Mouse (Mus musculus): ENCODE data around the gene Zbtb16. TPM values are rescaled to one million over a fixed set of nuclear protein-coding genes. Genes with fewer than 3 reads are reported as not detected.

The Zbtb16 gene
- polyA plus RNA-seq, 1 experiment from 2014 or later: 13.3 TPM

DNA sequence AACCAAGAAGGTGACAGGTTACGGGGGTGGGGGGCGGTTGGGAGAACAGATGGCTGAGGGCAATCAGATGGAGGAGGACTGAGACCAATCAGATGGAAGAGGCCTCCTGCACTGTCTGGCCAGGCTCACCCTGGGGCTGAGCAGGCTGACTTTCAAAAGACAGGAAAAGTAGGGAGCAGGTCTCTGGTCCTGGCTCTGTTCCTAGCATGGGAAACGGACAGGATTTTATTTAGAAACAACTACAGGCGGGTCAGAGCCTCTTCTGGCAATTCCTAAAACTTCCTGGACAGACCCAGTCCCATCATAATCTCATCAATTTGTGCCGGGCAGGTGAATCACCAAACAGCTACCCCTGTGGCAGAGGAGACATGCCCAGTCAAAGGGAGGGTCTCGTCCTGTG is 102.9 kb downstream of the Zbtb16 start:
- H3K4me3 ChIP-seq (ENCODE audit: low read length): no peak overlapping the region
- H3K27me3 ChIP-seq (ENCODE audit: control insufficient read depth, insufficient read depth, low read depth, low read length): no peaks in the 10 kb centered on the region
- H3K9ac ChIP-seq (ENCODE audit: low read length): peak overlapping the region; percentile 42; the same call in 1 of the 2 replicates
- no peaks in the 10 kb centered on the region for H3K9me3 ChIP-seq (ENCODE audit: control insufficient read depth, low read length)
- H3K4me2 ChIP-seq (ENCODE audit: low read depth, low read length): no peak overlapping the region
- H3K4me1 ChIP-seq (replicated peaks; ENCODE audit: control insufficient read depth, insufficient read depth, low read length): peaks cover 59% of the 10 kb centered on the region
- WGBS: 57% methylated on average over 6 of the region's 6 CpGs
- no peaks in the 10 kb centered on the region for H3K36me3 ChIP-seq (ENCODE audit: control insufficient read depth, insufficient read depth, low read length)
- no peak for ATAC-seq (ENCODE audit: low read depth)
- peak overlapping the region; percentile 38; the same call in 1 of the 2 replicates for H3K27ac ChIP-seq (ENCODE audit: low read length)

- H3K27ac ChIP-seq (ENCODE audit: low read length): no peak overlapping the region
- 80% methylated on average over 8 of the region's 8 CpGs for WGBS
Measured at GRCm38 (mm10) chr9:48731651-48732536, 104.1 kb downstream of the Zbtb16 start.

GRCm38 (mm10) chr9:48730446-48730979 is 105.5 kb downstream of the Zbtb16 start:
- H3K36me3 ChIP-seq (ENCODE audit: control insufficient read depth, insufficient read depth, low read length): no peaks in the 10 kb centered on the region
- no peak overlapping the region for H3K4me3 ChIP-seq (ENCODE audit: low read length)
- H3K9me3 ChIP-seq (ENCODE audit: control insufficient read depth, low read length): no peaks in the 10 kb centered on the region
- H3K9ac ChIP-seq (ENCODE audit: low read length): no peak overlapping the region
- no peaks in the 10 kb centered on the region for H3K27me3 ChIP-seq (ENCODE audit: control insufficient read depth, insufficient read depth, low read depth, low read length)
- ATAC-seq (ENCODE audit: low read depth): no peak
- no peak overlapping the region for H3K27ac ChIP-seq (ENCODE audit: low read length)
- no peak overlapping the region for H3K4me2 ChIP-seq (ENCODE audit: low read depth, low read length)
- peaks cover 40% of the 10 kb centered on the region for H3K4me1 ChIP-seq (replicated peaks; ENCODE audit: control insufficient read depth, insufficient read depth, low read length)
- WGBS: 87% methylated on average over 10 of the region's 10 CpGs

More at GRCm38 (mm10) chr9:48731651-48732536, 104.1 kb downstream of the Zbtb16 start:
- no peaks in the 10 kb centered on the region for H3K36me3 ChIP-seq (ENCODE audit: control insufficient read depth, insufficient read depth, low read length)
- no peaks in the 10 kb centered on the region for H3K27me3 ChIP-seq (ENCODE audit: control insufficient read depth, insufficient read depth, low read depth, low read length)
- peaks cover 50% of the 10 kb centered on the region for H3K4me1 ChIP-seq (replicated peaks; ENCODE audit: control insufficient read depth, insufficient read depth, low read length)
- H3K4me2 ChIP-seq (ENCODE audit: low read depth, low read length): no peak overlapping the region
- no peak overlapping the region for H3K9ac ChIP-seq (ENCODE audit: low read length)
- no peaks in the 10 kb centered on the region for H3K9me3 ChIP-seq (ENCODE audit: control insufficient read depth, low read length)
- H3K4me3 ChIP-seq (ENCODE audit: low read length): no peak overlapping the region
- ATAC-seq (ENCODE audit: low read depth): no peak

- no peak overlapping the region for H3K4me2 ChIP-seq (ENCODE audit: low read depth, low read length)
- no peak overlapping the region for H3K4me3 ChIP-seq (ENCODE audit: low read length)
- H3K27me3 ChIP-seq (ENCODE audit: control insufficient read depth, insufficient read depth, low read depth, low read length): no peaks in the 10 kb centered on the region
- H3K9me3 ChIP-seq (ENCODE audit: control insufficient read depth, low read length): no peaks in the 10 kb centered on the region
- H3K9ac ChIP-seq (ENCODE audit: low read length): no peak overlapping the region
- WGBS: 58% methylated on average over 3 of the region's 3 CpGs
- ATAC-seq (ENCODE audit: low read depth): peak; percentile 30; the same call in 1 of the 2 replicates
- no peaks in the 10 kb centered on the region for H3K36me3 ChIP-seq (ENCODE audit: control insufficient read depth, insufficient read depth, low read length)
- H3K27ac ChIP-seq (ENCODE audit: low read length): no peak overlapping the region
- H3K4me1 ChIP-seq (replicated peaks; ENCODE audit: control insufficient read depth, insufficient read depth, low read length): peaks cover 32% of the 10 kb centered on the region
Measured at GRCm38 (mm10) chr9:48729471-48729870, 106.6 kb downstream of the Zbtb16 start.

DNA sequence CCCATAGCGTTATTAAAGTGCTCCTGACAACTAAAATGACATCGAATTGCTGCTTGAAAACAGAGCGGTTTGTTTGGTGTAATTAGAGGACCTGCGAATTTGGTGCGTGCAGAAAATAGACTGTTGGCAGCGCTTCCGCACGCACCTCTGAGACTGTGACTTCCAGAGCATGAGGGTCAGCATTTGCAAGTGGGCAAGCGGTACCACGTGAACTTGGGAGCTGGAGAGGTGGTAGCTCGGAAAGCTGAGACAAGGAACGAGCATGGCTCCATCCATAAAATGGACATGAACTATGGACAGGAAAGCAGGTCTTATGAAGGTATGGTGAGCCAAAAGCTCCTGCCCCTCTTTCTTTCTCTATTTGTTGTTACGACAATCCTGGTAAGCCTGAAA is 107.3 kb downstream of the Zbtb16 start:
- no peak overlapping the region for H3K27ac ChIP-seq (ENCODE audit: low read length)
- ATAC-seq (ENCODE audit: low read depth): no peak
- H3K4me1 ChIP-seq (replicated peaks; ENCODE audit: control insufficient read depth, insufficient read depth, low read length): peaks cover 32% of the 10 kb centered on the region
- H3K27me3 ChIP-seq (ENCODE audit: control insufficient read depth, insufficient read depth, low read depth, low read length): no peaks in the 10 kb centered on the region
- H3K9ac ChIP-seq (ENCODE audit: low read length): no peak overlapping the region
- WGBS: 69% methylated on average over 13 of the region's 13 CpGs
- H3K9me3 ChIP-seq (ENCODE audit: control insufficient read depth, low read length): no peaks in the 10 kb centered on the region
- H3K4me2 ChIP-seq (ENCODE audit: low read depth, low read length): no peak overlapping the region
- no peak overlapping the region for H3K4me3 ChIP-seq (ENCODE audit: low read length)
- H3K36me3 ChIP-seq (ENCODE audit: control insufficient read depth, insufficient read depth, low read length): no peaks in the 10 kb centered on the region

DNA sequence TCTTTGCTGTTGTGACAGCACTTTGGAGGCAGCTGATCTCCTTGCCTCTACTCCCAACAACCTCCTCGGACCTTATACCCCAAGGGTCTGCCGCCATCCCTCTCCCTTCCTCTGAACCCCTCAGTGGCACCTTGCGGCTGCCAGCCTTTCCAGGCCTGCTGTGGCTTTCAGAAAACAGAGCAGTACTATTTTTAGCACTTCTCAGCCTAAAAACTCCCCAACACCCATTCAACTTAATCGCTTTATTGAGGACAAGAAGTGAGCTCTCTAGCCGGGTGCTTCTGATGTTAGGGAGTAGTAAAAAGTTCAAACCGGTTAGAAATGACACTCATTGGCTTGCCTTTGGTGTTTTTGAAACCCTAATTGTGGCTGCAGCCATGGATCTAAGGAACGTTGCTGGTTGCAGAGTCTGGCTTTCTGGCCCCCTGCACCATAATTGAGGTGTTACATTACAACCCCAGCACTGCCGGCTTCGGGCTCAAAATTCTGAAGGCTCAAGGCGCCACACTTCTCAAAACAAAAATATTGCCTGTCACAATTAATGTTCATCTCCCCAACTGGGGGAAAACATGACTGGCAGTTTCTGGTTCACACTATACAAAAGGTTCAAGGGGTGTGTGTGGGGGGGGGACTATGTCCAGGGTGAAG is 107.8 kb downstream of the Zbtb16 start:
- Histone ChIP-seq H3K27me3 (ENCODE audit: control insufficient read depth, insufficient read depth, low read depth, low read length) (no peaks in the 10 kb centered on the region), H3K4me2 (ENCODE audit: low read depth, low read length) (no peak overlapping the region), H3K27ac (ENCODE audit: low read length) (no peak overlapping the region), H3K4me1 (replicated peaks; ENCODE audit: control insufficient read depth, insufficient read depth, low read length) (peaks cover 34% of the 10 kb centered on the region), H3K36me3 (ENCODE audit: control insufficient read depth, insufficient read depth, low read length) (no peaks in the 10 kb centered on the region), H3K9ac (ENCODE audit: low read length) (no peak overlapping the region), H3K9me3 (ENCODE audit: control insufficient read depth, low read length) (no peaks in the 10 kb centered on the region), H3K4me3 (ENCODE audit: low read length) (no peak overlapping the region)
- no peak for ATAC-seq (ENCODE audit: low read depth)
- WGBS: 40% methylated on average over 10 of the region's 10 CpGs

DNA sequence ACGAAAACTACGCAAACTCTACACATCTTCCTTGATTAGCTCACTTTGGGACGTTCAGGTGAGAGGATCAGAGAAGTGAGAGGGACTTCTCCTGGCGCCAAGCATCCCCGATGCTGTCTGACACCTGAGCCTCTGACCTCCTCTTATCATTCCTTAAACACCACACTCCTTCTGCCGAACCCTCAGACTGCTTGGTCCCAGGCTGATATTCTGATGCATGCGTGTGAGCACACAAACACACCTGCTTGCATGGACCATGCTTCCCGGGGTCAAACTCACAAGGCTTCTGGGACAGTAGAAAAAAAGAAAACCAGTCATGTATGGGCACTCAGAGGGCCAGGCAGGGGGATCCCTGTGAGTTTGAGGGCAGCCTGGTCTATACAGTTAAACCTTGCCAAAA is 109.7 kb downstream of the Zbtb16 start:
- Histone ChIP-seq H3K27me3 (ENCODE audit: control insufficient read depth, insufficient read depth, low read depth, low read length) (no peaks in the 10 kb centered on the region), H3K9ac (ENCODE audit: low read length) (no peak overlapping the region), H3K36me3 (ENCODE audit: control insufficient read depth, insufficient read depth, low read length) (no peaks in the 10 kb centered on the region), H3K9me3 (ENCODE audit: control insufficient read depth, low read length) (no peaks in the 10 kb centered on the region), H3K4me2 (ENCODE audit: low read depth, low read length) (no peak overlapping the region), H3K4me3 (ENCODE audit: low read length) (no peak overlapping the region), H3K27ac (ENCODE audit: low read length) (no peak overlapping the region), H3K4me1 (replicated peaks; ENCODE audit: control insufficient read depth, insufficient read depth, low read length) (peaks cover 39% of the 10 kb centered on the region)
- WGBS: 54% methylated on average over 8 of the region's 8 CpGs
- no peak for ATAC-seq (ENCODE audit: low read depth)

DNA sequence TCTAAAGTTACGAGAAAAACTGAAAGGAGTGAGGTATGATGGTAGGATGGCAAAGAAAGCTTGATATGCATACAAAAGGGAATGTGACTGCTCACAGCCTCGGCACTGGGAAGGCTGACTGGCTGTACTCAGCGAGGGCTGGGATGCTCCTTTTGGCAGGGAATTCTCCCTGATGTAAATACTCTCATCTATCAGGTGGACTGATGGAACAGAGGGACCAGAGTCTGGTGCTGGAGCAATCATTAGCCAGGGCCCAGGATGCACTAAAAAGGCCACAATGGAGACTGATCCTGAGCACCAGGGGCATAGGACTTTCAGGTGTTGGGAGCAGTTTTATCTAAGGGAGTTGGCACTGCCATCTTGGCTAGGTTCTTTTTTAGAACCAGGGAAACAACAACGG is 110.1 kb downstream of the Zbtb16 start:
- H3K4me2 ChIP-seq (ENCODE audit: low read depth, low read length): no peak overlapping the region
- no peak overlapping the region for H3K4me3 ChIP-seq (ENCODE audit: low read length)
- WGBS: 66% methylated on average over 4 of the region's 4 CpGs
- H3K27me3 ChIP-seq (ENCODE audit: control insufficient read depth, insufficient read depth, low read depth, low read length): no peaks in the 10 kb centered on the region
- H3K9ac ChIP-seq (ENCODE audit: low read length): no peak overlapping the region
- no peaks in the 10 kb centered on the region for H3K9me3 ChIP-seq (ENCODE audit: control insufficient read depth, low read length)
- H3K27ac ChIP-seq (ENCODE audit: low read length): no peak overlapping the region
- H3K36me3 ChIP-seq (ENCODE audit: control insufficient read depth, insufficient read depth, low read length): no peaks in the 10 kb centered on the region
- no peak for ATAC-seq (ENCODE audit: low read depth)
- peaks cover 39% of the 10 kb centered on the region for H3K4me1 ChIP-seq (replicated peaks; ENCODE audit: control insufficient read depth, insufficient read depth, low read length)

- 87% methylated on average over 6 of the region's 6 CpGs for WGBS
- Histone ChIP-seq H3K27me3 (ENCODE audit: control insufficient read depth, insufficient read depth, low read depth, low read length) (no peaks in the 10 kb centered on the region), H3K36me3 (ENCODE audit: control insufficient read depth, insufficient read depth, low read length) (no peaks in the 10 kb centered on the region), H3K9me3 (ENCODE audit: control insufficient read depth, low read length) (no peaks in the 10 kb centered on the region), H3K27ac (ENCODE audit: low read length) (no peak overlapping the region), H3K4me2 (ENCODE audit: low read depth, low read length) (no peak overlapping the region), H3K4me1 (replicated peaks; ENCODE audit: control insufficient read depth, insufficient read depth, low read length) (peaks cover 39% of the 10 kb centered on the region), H3K9ac (ENCODE audit: low read length) (no peak overlapping the region), H3K4me3 (ENCODE audit: low read length) (no peak overlapping the region)
- no peak for ATAC-seq (ENCODE audit: low read depth)
Measured at GRCm38 (mm10) chr9:48725161-48725560, 110.9 kb downstream of the Zbtb16 start.
